Mouse (Mus musculus): ENCODE results near the gene Rab5a.
A peak's percentile ranks its signal among the peaks of the same experiment; 100 is the strongest.
"Not testable (repeated sequence)": the region's sequence is repeated elsewhere in the genome, so short reads cannot be mapped to it uniquely, and the experiment has no call there.

The Rab5a gene

GRCm38 (mm10) chr17:53478858-53479603, at the start of gene Rab5a:
Gene Rab5a, plus strand, starts transcription at chr17:53479234.
- DNase-seq (ENCODE audit: low read depth, low spot score), result peak; percentile 98

GRCm38 (mm10) chr17:53456152-53456551, 22.9 kb upstream of the Rab5a start:
- no peak for DNase-seq (ENCODE audit: low read depth, low spot score)

- DNase-seq (ENCODE audit: low read depth, low spot score), result no peak
These were observed 22.3 kb upstream of the Rab5a start for GRCm38 (mm10) chr17:53456742-53457141.

- peak; percentile 35 for DNase-seq (ENCODE audit: low read depth, low spot score)
These were observed 16.2 kb upstream of the Rab5a start, which contains the start of gene Efhb for GRCm38 (mm10) chr17:53462603-53463495. Gene Efhb, minus strand, starts transcription at chr17:53463321.

- no peak for DNase-seq (ENCODE audit: low read depth, low spot score)
These were observed 15.6 kb upstream of the Rab5a start for GRCm38 (mm10) chr17:53463496-53463840.

GRCm38 (mm10) chr17:53465569-53465968, 13.5 kb upstream of the Rab5a start:
- peak; percentile 44 for DNase-seq (ENCODE audit: low read depth, low spot score)

GRCm38 (mm10) chr17:53468697-53469096, 10.3 kb upstream of the Rab5a start:
- no peak for DNase-seq (ENCODE audit: low read depth, low spot score)

GRCm38 (mm10) chr17:53478066-53478857, 772 bp upstream of the Rab5a start:
- no peak for DNase-seq (ENCODE audit: low read depth, low spot score)

GRCm38 (mm10) chr17:53479604-53480041, 589 bp downstream of the Rab5a start:
- peak; percentile 77 for DNase-seq (ENCODE audit: low read depth, low spot score)

GRCm38 (mm10) chr17:53480433-53480832, 1.4 kb downstream of the Rab5a start:
- DNase-seq (ENCODE audit: low read depth, low spot score), result no peak

GRCm38 (mm10) chr17:53488291-53489006, 9.4 kb downstream of the Rab5a start:
- peak; percentile 86 for DNase-seq (ENCODE audit: low read depth, low spot score)

GRCm38 (mm10) chr17:53489007-53489378, 10.0 kb downstream of the Rab5a start:
- peak; percentile 24 for DNase-seq (ENCODE audit: low read depth, low spot score)

GRCm38 (mm10) chr17:53502966-53503365, 23.9 kb downstream of the Rab5a start:
- DNase-seq (ENCODE audit: low read depth, low spot score), result no peak

GRCm38 (mm10) chr17:53512311-53512951, 33.4 kb downstream of the Rab5a start:
- DNase-seq (ENCODE audit: low read depth, low spot score), result peak; percentile 28

- peak; percentile 29 for DNase-seq (ENCODE audit: low read depth, low spot score)
These were observed 40.3 kb downstream of the Rab5a start for GRCm38 (mm10) chr17:53519364-53519763.

- DNase-seq (ENCODE audit: low read depth, low spot score), result no peak
These were observed 41.5 kb downstream of the Rab5a start for GRCm38 (mm10) chr17:53520509-53520908.

- no peak for DNase-seq (ENCODE audit: low read depth, low spot score)
These were observed 49.0 kb downstream of the Rab5a start for GRCm38 (mm10) chr17:53528034-53528433.

GRCm38 (mm10) chr17:53531160-53531559, 52.1 kb downstream of the Rab5a start:
- peak; percentile 26 for DNase-seq (ENCODE audit: low read depth, low spot score)

GRCm38 (mm10) chr17:53532425-53532824, 53.4 kb downstream of the Rab5a start:
- DNase-seq (ENCODE audit: low read depth, low spot score), result peak; percentile 31

- DNase-seq (ENCODE audit: low read depth, low spot score), result not testable (repeated sequence)
These were observed 60.3 kb downstream of the Rab5a start, which contains the start of gene Pp2d1 for GRCm38 (mm10) chr17:53539351-53539750. Gene Pp2d1, minus strand, starts transcription at chr17:53539451.
